Mouse (Mus musculus): ENCODE measurements at regions not wholly inside any gene's neighbourhood (a gene's known extent, or its start where the extent isn't known, plus 50 kb on each side); places are given as distances from the start of the nearest gene placed in this dataset.

DNA sequence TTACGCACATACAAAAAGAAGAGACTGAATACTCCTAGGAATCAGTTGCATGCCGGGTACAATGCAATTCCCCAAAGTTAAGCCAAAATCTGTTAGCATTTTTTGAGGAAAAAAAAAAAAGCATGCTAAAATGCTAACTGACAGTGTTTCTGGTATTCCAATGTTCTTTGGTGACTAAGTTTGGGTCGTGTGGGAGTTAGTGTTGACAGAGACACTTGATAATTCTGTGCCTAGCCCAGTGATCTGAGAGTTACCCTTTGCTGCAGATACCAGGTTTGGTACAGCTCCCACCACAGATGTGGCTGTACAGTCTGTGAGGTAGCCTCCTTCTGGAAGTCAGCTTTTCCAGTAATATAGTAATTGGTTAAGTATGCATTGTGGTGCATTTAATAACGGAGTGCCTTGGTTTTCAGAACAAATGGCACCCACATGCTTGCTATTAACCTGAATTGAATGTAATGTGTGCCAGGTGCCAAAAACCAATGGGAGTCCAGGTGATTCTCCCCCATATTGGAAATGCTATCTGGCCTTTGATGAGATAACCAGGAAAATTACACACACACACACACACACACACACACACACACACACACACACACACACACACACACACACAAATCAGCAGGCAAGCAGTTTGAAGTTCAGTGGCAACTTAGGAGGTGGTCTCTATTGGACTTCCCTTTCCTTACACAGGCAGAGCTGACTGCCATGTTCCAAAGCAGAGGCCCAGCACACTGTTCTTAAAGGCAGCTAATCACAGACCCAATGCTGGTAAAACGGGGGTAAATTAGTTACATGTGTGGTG is 61.9 kb upstream of the Adamts3 start:
- Histone ChIP-seq H3K27me3 (ENCODE audit: insufficient read depth, low read length) (no peaks in the 10 kb centered on the region), H3K36me3 (replicated peaks; ENCODE audit: insufficient read depth, low read length) (no peaks in the 10 kb centered on the region)
- ATAC-seq: no peak

DNA sequence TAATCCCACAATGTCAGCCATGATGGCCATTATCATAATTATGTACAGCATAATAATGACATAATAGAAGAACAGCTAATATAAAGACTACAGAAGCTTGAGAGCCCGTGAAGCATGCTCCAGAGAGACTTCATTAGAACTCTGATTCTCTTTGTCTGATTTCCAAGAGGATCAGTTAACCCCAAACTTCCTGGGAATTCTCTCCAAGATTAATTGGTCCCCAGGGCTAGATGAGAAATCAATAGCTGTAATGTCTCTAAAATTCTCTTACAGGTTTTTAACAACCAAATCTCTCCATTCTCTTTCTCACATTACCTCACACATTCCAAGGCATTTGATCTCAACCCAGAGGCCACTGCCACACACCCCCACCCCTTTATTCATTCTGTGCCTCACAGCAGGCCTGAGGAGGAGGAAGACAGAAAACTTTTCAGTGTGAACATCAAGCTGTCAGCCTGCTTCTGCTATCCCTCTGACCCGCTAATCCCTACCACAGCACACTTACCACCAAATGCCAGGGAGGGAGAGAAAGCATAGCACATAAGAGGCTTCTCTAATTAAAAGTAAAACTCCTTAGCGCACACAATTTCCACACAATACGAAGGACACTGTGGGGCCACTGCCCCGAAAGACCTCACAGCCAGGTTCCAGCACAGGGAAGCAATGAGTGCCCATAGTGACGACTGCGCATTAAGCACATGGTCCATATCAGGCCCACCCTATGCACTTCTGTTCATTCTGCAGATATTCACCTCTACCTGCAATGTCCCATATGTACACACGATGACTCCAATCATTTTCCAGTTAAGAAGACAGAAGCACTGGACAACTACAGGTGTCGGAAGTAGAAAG is 60.4 kb upstream of the Adamts3 start:
- Histone ChIP-seq H3K27me3 (ENCODE audit: insufficient read depth, low read length) (no peaks in the 10 kb centered on the region), H3K4me1 (ENCODE audit: insufficient read depth) (no peaks in the 10 kb centered on the region), H3K4me2 (ENCODE audit: low read depth, low read length) (no peak overlapping the region), H3K9ac (replicated peaks) (no peak overlapping the region), H3K36me3 (replicated peaks; ENCODE audit: insufficient read depth, low read length) (no peaks in the 10 kb centered on the region), H3K9me3 (ENCODE audit: low read length) (no peaks in the 10 kb centered on the region), H3K4me3 (ENCODE audit: low read depth, low read length) (no peak overlapping the region), H3K27ac (ENCODE audit: low read depth) (no peak overlapping the region)
- 68% methylated on average over 9 of the region's 9 CpGs for WGBS (ENCODE audit: insufficient replicate concordance)
- DNase-seq (no peak), ATAC-seq (no peak)
- TF ChIP-seq CTCF (IDR thresholded peaks at IDR 0.05; ENCODE audit: low read depth) (no peak), EP300 (IDR thresholded peaks at IDR 0.05; ENCODE audit: low read depth) (no peak)

More for the DNA sequence above, 61.9 kb upstream of the Adamts3 start:
- Histone ChIP-seq H3K4me1 (ENCODE audit: insufficient read depth) (no peaks in the 10 kb centered on the region), H3K9me3 (ENCODE audit: low read length) (no peaks in the 10 kb centered on the region), H3K27ac (ENCODE audit: low read depth) (no peak overlapping the region), H3K9ac (replicated peaks) (no peak overlapping the region), H3K4me2 (ENCODE audit: low read depth, low read length) (no peak overlapping the region), H3K4me3 (ENCODE audit: low read depth, low read length) (no peak overlapping the region)
- WGBS (ENCODE audit: insufficient replicate concordance): 73% methylated on average over 5 of the region's 5 CpGs
- TF ChIP-seq EP300 (IDR thresholded peaks at IDR 0.05; ENCODE audit: low read depth) (no peak), CTCF (IDR thresholded peaks at IDR 0.05; ENCODE audit: low read depth) (no peak)
- no peak for DNase-seq

DNA sequence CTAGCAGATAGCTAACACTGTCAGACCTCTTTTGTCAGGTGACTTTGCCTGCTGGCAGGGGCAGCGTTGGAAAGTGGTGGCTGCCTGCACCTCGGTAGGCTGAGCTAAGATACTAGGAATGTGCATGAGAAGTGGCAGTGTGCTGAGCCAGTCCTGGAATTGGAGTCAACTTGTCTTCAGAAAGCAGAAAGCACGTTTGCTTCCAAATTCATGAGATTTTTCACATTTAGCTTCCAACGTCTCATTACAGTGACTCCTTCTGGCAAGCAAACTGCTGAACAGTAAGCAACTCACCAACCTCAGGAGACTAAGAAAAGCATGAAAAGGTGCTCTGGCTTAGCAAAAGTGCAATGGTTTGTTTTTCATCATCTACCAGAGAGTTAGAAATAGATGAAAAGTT is 59.1 kb upstream of the Adamts3 start:
- no peaks in the 10 kb centered on the region for H3K27me3 ChIP-seq (ENCODE audit: insufficient read depth, low read length)
- WGBS (ENCODE audit: insufficient replicate concordance): 57% methylated on average over 4 of the region's 4 CpGs
- no peak for TF ChIP-seq EP300 (IDR thresholded peaks at IDR 0.05; ENCODE audit: low read depth)
- TF ChIP-seq CTCF (IDR thresholded peaks at IDR 0.05; ENCODE audit: low read depth): no peak
- H3K4me2 ChIP-seq (ENCODE audit: low read depth, low read length): no peak overlapping the region
- no peak overlapping the region for H3K27ac ChIP-seq (ENCODE audit: low read depth)
- DNase-seq: no peak
- no peaks in the 10 kb centered on the region for H3K36me3 ChIP-seq (replicated peaks; ENCODE audit: insufficient read depth, low read length)
- H3K9me3 ChIP-seq (ENCODE audit: low read length): no peaks in the 10 kb centered on the region
- H3K4me1 ChIP-seq (ENCODE audit: insufficient read depth): no peaks in the 10 kb centered on the region
- H3K4me3 ChIP-seq (ENCODE audit: low read depth, low read length): no peak overlapping the region
- no peak for ATAC-seq
- no peak overlapping the region for H3K9ac ChIP-seq (replicated peaks)

DNA sequence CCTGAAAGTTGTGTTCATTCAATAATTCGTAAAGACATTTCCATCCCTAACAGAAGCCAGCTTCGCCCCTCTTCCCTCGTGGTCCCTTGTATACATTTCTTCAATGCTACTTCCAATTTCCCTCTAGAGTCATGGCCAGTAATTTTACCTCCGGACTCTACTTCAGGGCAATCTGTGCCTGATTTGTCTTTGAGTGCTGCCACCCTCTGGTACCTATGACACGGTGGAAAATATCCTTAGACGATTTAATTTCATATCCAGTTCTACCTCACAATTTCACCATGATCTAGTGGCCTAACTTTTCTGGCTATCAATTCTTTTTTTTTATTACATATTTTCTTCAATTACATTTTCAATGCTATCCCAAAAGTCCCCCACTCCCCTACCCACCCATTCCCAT is 49.9 kb upstream of the Adamts3 start:
- Histone ChIP-seq H3K27ac (ENCODE audit: low read depth) (no peak overlapping the region), H3K9ac (replicated peaks) (no peak overlapping the region), H3K4me2 (ENCODE audit: low read depth, low read length) (no peak overlapping the region), H3K4me1 (ENCODE audit: insufficient read depth) (no peaks in the 10 kb centered on the region), H3K9me3 (ENCODE audit: low read length) (no peaks in the 10 kb centered on the region), H3K27me3 (ENCODE audit: insufficient read depth, low read length) (no peaks in the 10 kb centered on the region), H3K36me3 (replicated peaks; ENCODE audit: insufficient read depth, low read length) (no peaks in the 10 kb centered on the region), H3K4me3 (ENCODE audit: low read depth, low read length) (no peak overlapping the region)
- DNase-seq (no peak), ATAC-seq (no peak)
- 75% methylated on average over 6 of the region's 6 CpGs for WGBS (ENCODE audit: insufficient replicate concordance)
- TF ChIP-seq EP300 (IDR thresholded peaks at IDR 0.05; ENCODE audit: low read depth): no peak
- no peak; the same call in 1 of the 2 replicates for TF ChIP-seq CTCF (IDR thresholded peaks at IDR 0.05; ENCODE audit: low read depth)
